ENCODE assay signal across 13 mouse cellular contexts in genomic region chr13:44651259-44652238, GRCm38 (mm10).
DNase-seq lines count a peak whose midpoint lies in the region; ATAC-seq and TF ChIP-seq lines count a peak whose summit lies in the region.
"Had no signal": no experiment of that assay in that cellular context is flagged by ENCODE, and none has a peak within 500 bp of the region (broad histone marks: within the 10 kb centered on the region; RNA-seq: fewer than 3 reads in every experiment).

No protein-coding gene starts in this region.

- H3K27me3 ChIP-seq in hindbrain, embryonic 11.5 days (ENCODE audit: control insufficient read depth, insufficient read depth, low read length): no peaks in the 10 kb centered on the region; the same call in 1 of the 2 replicates
- H3K27me3 ChIP-seq in hindbrain, embryonic 14.5 days (ENCODE audit: control insufficient read depth, insufficient read depth, low read length): no peaks in the 10 kb centered on the region
- no peaks in the 10 kb centered on the region for H3K27me3 ChIP-seq in intestine, embryonic 15.5 days (replicated peaks)
- H3K27me3 ChIP-seq in stomach, postnatal 0 days (ENCODE audit: control insufficient read depth, insufficient read depth, low read length): no peaks in the 10 kb centered on the region
- H3K27me3 ChIP-seq: lung, embryonic 15.5 days had no signal

- H3K9me3 ChIP-seq in hindbrain, embryonic 11.5 days (ENCODE audit: control insufficient read depth, low read length): no peaks in the 10 kb centered on the region
- H3K9me3 ChIP-seq in hindbrain, embryonic 14.5 days (ENCODE audit: control insufficient read depth, low read length): no peaks in the 10 kb centered on the region
- H3K9me3 ChIP-seq in intestine, embryonic 15.5 days: no peaks in the 10 kb centered on the region
- no peaks in the 10 kb centered on the region for H3K9me3 ChIP-seq in stomach, postnatal 0 days (ENCODE audit: control insufficient read depth, low read length)
- H3K9me3 ChIP-seq: limb, embryonic 15.5 days; lung, embryonic 15.5 days had no signal

- no peak for TF ChIP-seq EP300 in stomach, postnatal 0 days (optimal IDR thresholded peaks at IDR 0.05)

- DNase-seq in hindbrain, embryonic 11.5 days (ENCODE audit: low spot score): peak; percentile 31
- no peak for DNase-seq in hindbrain, embryonic 14.5 days (ENCODE audit: low spot score)
- peak; percentile 71 for DNase-seq in ES-CJ7 (ENCODE audit: low read depth, low spot score)
- no peak for DNase-seq in stomach, postnatal 0 days (ENCODE audit: low spot score)
- DNase-seq in right cerebral cortex, postnatal 36 days (ENCODE audit: low spot score in 2 of 2): no peak
- no peak for DNase-seq in adrenal gland, adult 18-20 months (ENCODE audit: low spot score in 2 of 2)
- DNase-seq: cerebellum, adult 9-10 months; gastrocnemius, postnatal 14 days had no signal

- 9% methylated on average over 22 of the region's 22 CpGs for WGBS in hindbrain, embryonic 11.5 days
- 13% methylated on average over 22 of the region's 22 CpGs for WGBS in hindbrain, embryonic 14.5 days
- 44% methylated on average over 22 of the region's 22 CpGs for WGBS in intestine, embryonic 15.5 days
- WGBS in stomach, postnatal 0 days: 56% methylated on average over 22 of the region's 22 CpGs

- H3K4me2 ChIP-seq in hindbrain, embryonic 11.5 days (replicated peaks; ENCODE audit: low read depth, low read length): no peak overlapping the region
- no peak overlapping the region for H3K4me2 ChIP-seq in hindbrain, embryonic 14.5 days (replicated peaks)
- no peak overlapping the region for H3K4me2 ChIP-seq in intestine, embryonic 15.5 days (replicated peaks)
- no peak overlapping the region for H3K4me2 ChIP-seq in stomach, postnatal 0 days (replicated peaks; ENCODE audit: low read depth)
- H3K4me2 ChIP-seq: limb, embryonic 15.5 days; lung, embryonic 15.5 days had no signal

- H3K27ac ChIP-seq in hindbrain, embryonic 11.5 days (ENCODE audit: low read depth, low read length): no peak overlapping the region
- no peak overlapping the region for H3K27ac ChIP-seq in hindbrain, embryonic 14.5 days
- peak overlapping the region; percentile 95 for H3K27ac ChIP-seq in brown adipose tissue, adult 24 weeks (replicated peaks; ENCODE audit: low read depth, low read length)
- no peak overlapping the region for H3K27ac ChIP-seq in intestine, embryonic 15.5 days
- no peak overlapping the region for H3K27ac ChIP-seq in stomach, postnatal 0 days (replicated peaks)
- H3K27ac ChIP-seq: kidney, postnatal 0 days; limb, embryonic 15.5 days; lung, embryonic 15.5 days had no signal

- no peaks in the 10 kb centered on the region for H3K36me3 ChIP-seq in hindbrain, embryonic 11.5 days (ENCODE audit: control insufficient read depth, insufficient read depth, low read length)
- H3K36me3 ChIP-seq in hindbrain, embryonic 14.5 days (replicated peaks; ENCODE audit: control insufficient read depth, insufficient read depth): no peaks in the 10 kb centered on the region
- H3K36me3 ChIP-seq in intestine, embryonic 15.5 days: no peaks in the 10 kb centered on the region
- H3K36me3 ChIP-seq in stomach, postnatal 0 days (ENCODE audit: control insufficient read depth, insufficient read depth, low read length): no peaks in the 10 kb centered on the region
- H3K36me3 ChIP-seq: limb, embryonic 15.5 days; lung, embryonic 15.5 days had no signal

- ATAC-seq in hindbrain, embryonic 11.5 days (ENCODE audit: low FRiP score): no peak
- ATAC-seq in hindbrain, embryonic 14.5 days (ENCODE audit: low FRiP score): no peak
- ATAC-seq in intestine, embryonic 15.5 days: peak; percentile 65
- no peak for ATAC-seq in stomach, postnatal 0 days (ENCODE audit: low FRiP score, low TSS enrichment)

- no peak for TF ChIP-seq CTCF in stomach, postnatal 0 days (IDR thresholded peaks at IDR 0.05; ENCODE audit: low read depth)

- no peak overlapping the region for H3K9ac ChIP-seq in hindbrain, embryonic 11.5 days (ENCODE audit: low read depth, low read length)
- H3K9ac ChIP-seq in hindbrain, embryonic 14.5 days: no peak overlapping the region
- no peak overlapping the region for H3K9ac ChIP-seq in intestine, embryonic 15.5 days
- H3K9ac ChIP-seq in stomach, postnatal 0 days (ENCODE audit: low read length): no peak overlapping the region
- H3K9ac ChIP-seq: limb, embryonic 15.5 days; lung, embryonic 15.5 days had no signal

- 0 out of 2 replicates have a peak, but pooled peaks cover 5% of the 10 kb centered on the region for H3K4me1 ChIP-seq in hindbrain, embryonic 11.5 days (replicated peaks; ENCODE audit: control insufficient read depth, insufficient read depth, low read length)
- peaks cover 14% of the 10 kb centered on the region for H3K4me1 ChIP-seq in hindbrain, embryonic 14.5 days (replicated peaks; ENCODE audit: control insufficient read depth, insufficient read depth, low read length)
- peaks cover 2% of the 10 kb centered on the region; the same call in 1 of the 2 replicates for H3K4me1 ChIP-seq in brown adipose tissue, adult 24 weeks (ENCODE audit: control insufficient read depth, insufficient read depth, insufficient read length, low read length)
- peaks cover 2% of the 10 kb centered on the region; the same call in 1 of the 2 replicates for H3K4me1 ChIP-seq in intestine, embryonic 15.5 days (replicated peaks)
- no peaks in the 10 kb centered on the region for H3K4me1 ChIP-seq in stomach, postnatal 0 days (replicated peaks; ENCODE audit: control insufficient read depth, insufficient read depth)

- H3K4me3 ChIP-seq in hindbrain, embryonic 11.5 days (ENCODE audit: low read depth, low read length): no peak overlapping the region
- no peak overlapping the region for H3K4me3 ChIP-seq in hindbrain, embryonic 14.5 days (replicated peaks; ENCODE audit: low read length)
- H3K4me3 ChIP-seq in brown adipose tissue, adult 24 weeks (ENCODE audit: insufficient read depth, low read depth, low read length): peak overlapping the region; percentile 59
- no peak overlapping the region for H3K4me3 ChIP-seq in intestine, embryonic 15.5 days (replicated peaks)
- no peak overlapping the region for H3K4me3 ChIP-seq in stomach, postnatal 0 days (ENCODE audit: low read depth, low read length)
- H3K4me3 ChIP-seq: limb, embryonic 15.5 days; lung, embryonic 15.5 days had no signal

Comparison
In these comparisons a context has a peak if more than half of its experiments do, and no peak if none do; other contexts are left out.
1. DNase-seq: peak in hindbrain, embryonic 11.5 days (single experiment) and ES-CJ7 (single experiment); none in hindbrain, embryonic 14.5 days (single experiment), stomach, postnatal 0 days (single experiment), right cerebral cortex, postnatal 36 days (0 of 2) and adrenal gland, adult 18-20 months (0 of 2).